Mouse (Mus musculus) stomach, postnatal 0 days (tissue): ENCODE results near the gene Ccdc194.

Source experiments
- CTCF ChIP-seq: IDR thresholded peaks from 2 replicates; pipeline ENCODE4 v1.5.1; 2016; ENCODE audit warnings: antibody characterized with exemption, low read depth, mild to moderate bottlenecking, moderate library complexity
- EP300 ChIP-seq: optimal IDR thresholded peaks from 2 replicates; pipeline ENCODE3; 2016; ENCODE audit warnings: antibody characterized with exemption

- TF ChIP-seq CTCF (no peak), EP300 (no peak)
Measured at GRCm38 (mm10) chr8:71505979-71506378, 19.5 kb downstream of the Ccdc194 start.
